Mouse (Mus musculus): ENCODE results near the gene Sqstm1. TPM values are rescaled to one million over a fixed set of nuclear protein-coding genes. Genes with fewer than 3 reads are reported as not detected.

The Sqstm1 gene
- total and polyA plus RNA-seq, 2 experiments = 252 to 254 TPM

GRCm38 (mm10) chr11:50252684-50253265 is 42.1 kb upstream of the Sqstm1 start:
- no peaks in the 10 kb centered on the region for H3K4me1 ChIP-seq (ENCODE audit: control insufficient read depth, insufficient read depth, low read length)
- peaks cover 2% of the 10 kb centered on the region; the same call in 1 of the 2 replicates for H3K36me3 ChIP-seq (ENCODE audit: control insufficient read depth, insufficient read depth, low read length)
- no peaks in the 10 kb centered on the region for H3K79me2 ChIP-seq (ENCODE audit: control insufficient read depth, insufficient read depth, low read length)
- H3K4me3 ChIP-seq (ENCODE audit: insufficient read depth, low read depth, low read length) = no peak overlapping the region
- DNase-seq (ENCODE audit: extremely low read depth, low read depth, low spot score) = no peak
- no peaks in the 10 kb centered on the region for H3K27me3 ChIP-seq (ENCODE audit: control insufficient read depth, insufficient read depth, low read length)
- no peak for TF ChIP-seq POLR2A (IDR thresholded peaks at IDR 0.05; ENCODE audit: extremely low read depth, insufficient read depth, low read length)
- TF ChIP-seq CTCF (IDR thresholded peaks at IDR 0.05; ENCODE audit: low read depth, low read length) = no peak
- 86% methylated on average over 11 of the region's 11 CpGs for WGBS
- no peak overlapping the region for H3K27ac ChIP-seq (replicated peaks; ENCODE audit: insufficient read depth, low read depth, low read length)
- H3K9ac ChIP-seq (ENCODE audit: low read depth, low read length) = no peak overlapping the region

- 71% methylated on average over 3 of the region's 3 CpGs for WGBS
- H3K4me1 ChIP-seq (ENCODE audit: control insufficient read depth, insufficient read depth, low read length) = no peaks in the 10 kb centered on the region
- no peaks in the 10 kb centered on the region for H3K79me2 ChIP-seq (ENCODE audit: control insufficient read depth, insufficient read depth, low read length)
- no peaks in the 10 kb centered on the region for H3K27me3 ChIP-seq (ENCODE audit: control insufficient read depth, insufficient read depth, low read length)
- H3K9ac ChIP-seq (ENCODE audit: low read depth, low read length) = no peak overlapping the region
- no peaks in the 10 kb centered on the region for H3K36me3 ChIP-seq (ENCODE audit: control insufficient read depth, insufficient read depth, low read length)
- H3K4me3 ChIP-seq (ENCODE audit: insufficient read depth, low read depth, low read length) = no peak overlapping the region
- TF ChIP-seq CTCF (IDR thresholded peaks at IDR 0.05; ENCODE audit: low read depth, low read length) (no peak), POLR2A (IDR thresholded peaks at IDR 0.05; ENCODE audit: extremely low read depth, insufficient read depth, low read length) (no peak)
- H3K27ac ChIP-seq (replicated peaks; ENCODE audit: insufficient read depth, low read depth, low read length) = no peak overlapping the region
- DNase-seq (ENCODE audit: extremely low read depth, low read depth, low spot score) = no peak
These were observed 41.5 kb upstream of the Sqstm1 start for GRCm38 (mm10) chr11:50252166-50252565.

DNA sequence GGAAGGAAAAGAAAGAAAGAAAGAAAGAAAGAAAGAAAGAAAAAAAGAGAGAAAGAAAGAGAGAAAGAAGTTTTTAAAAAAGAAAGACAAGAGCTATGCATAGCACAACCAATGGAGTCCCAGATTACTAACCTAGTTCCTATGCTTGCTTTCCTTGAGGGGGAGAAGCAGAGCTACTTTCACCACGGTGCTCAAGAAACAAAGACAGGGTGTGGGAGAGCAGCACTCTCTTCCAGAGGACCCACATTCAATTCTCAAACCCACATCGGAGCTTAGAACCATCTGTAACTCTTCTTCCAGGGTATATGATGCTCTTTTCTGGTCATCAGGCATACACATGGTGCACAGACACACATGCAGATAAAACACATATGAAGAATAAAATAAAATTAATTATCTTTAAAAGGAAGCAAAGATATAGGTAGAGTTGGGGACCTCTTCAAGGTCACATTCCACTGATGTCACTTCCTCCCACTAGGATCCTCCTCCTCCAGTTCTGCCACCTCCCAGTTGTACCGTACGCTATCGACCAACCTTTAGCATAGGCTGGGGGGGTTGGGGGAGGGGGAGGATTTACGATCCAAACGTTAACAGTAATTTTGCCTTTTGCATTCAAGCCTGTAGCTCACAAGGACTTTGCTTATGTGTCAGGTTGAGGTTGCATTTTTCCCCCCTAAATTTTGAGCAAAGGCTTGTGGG is 38.0 kb upstream of the Sqstm1 start:
- H3K27ac ChIP-seq (replicated peaks; ENCODE audit: insufficient read depth, low read depth, low read length) = no peak overlapping the region
- TF ChIP-seq POLR2A (IDR thresholded peaks at IDR 0.05; ENCODE audit: extremely low read depth, insufficient read depth, low read length) (no peak), CTCF (IDR thresholded peaks at IDR 0.05; ENCODE audit: low read depth, low read length) (no peak)
- no peak overlapping the region for H3K9ac ChIP-seq (ENCODE audit: low read depth, low read length)
- H3K79me2 ChIP-seq (ENCODE audit: control insufficient read depth, insufficient read depth, low read length) = no peaks in the 10 kb centered on the region
- WGBS = 80% methylated on average over 7 of the region's 7 CpGs
- H3K36me3 ChIP-seq (ENCODE audit: control insufficient read depth, insufficient read depth, low read length) = no peaks in the 10 kb centered on the region
- no peak for DNase-seq (ENCODE audit: extremely low read depth, low read depth, low spot score)
- no peak overlapping the region for H3K4me3 ChIP-seq (ENCODE audit: insufficient read depth, low read depth, low read length)
- H3K4me1 ChIP-seq (ENCODE audit: control insufficient read depth, insufficient read depth, low read length) = 0 out of 2 replicates have a peak, but pooled peaks cover 2% of the 10 kb centered on the region
- no peaks in the 10 kb centered on the region for H3K27me3 ChIP-seq (ENCODE audit: control insufficient read depth, insufficient read depth, low read length)

DNA sequence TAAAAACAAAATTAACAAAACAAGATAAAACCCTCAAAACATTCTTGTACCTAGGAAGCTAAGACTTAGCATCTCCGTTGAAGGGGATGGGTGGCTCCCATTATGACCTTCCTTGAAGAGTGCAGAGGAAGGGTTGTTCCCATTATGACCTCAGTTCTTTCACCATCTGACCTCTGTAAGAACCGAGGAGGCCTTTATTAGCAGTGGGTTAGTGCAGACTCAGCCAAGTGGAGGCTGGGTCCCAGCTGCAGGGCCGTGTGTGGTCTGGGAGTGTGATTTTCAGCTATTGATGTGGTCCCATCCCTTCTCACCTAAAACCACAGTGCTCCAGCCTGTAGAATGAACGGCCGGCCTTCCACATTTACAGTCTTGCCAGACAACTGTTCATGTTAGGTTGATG is 34.6 kb upstream of the Sqstm1 start:
- H3K36me3 ChIP-seq (ENCODE audit: control insufficient read depth, insufficient read depth, low read length) = no peaks in the 10 kb centered on the region
- no peak overlapping the region for H3K9ac ChIP-seq (ENCODE audit: low read depth, low read length)
- no peak for DNase-seq (ENCODE audit: extremely low read depth, low read depth, low spot score)
- H3K79me2 ChIP-seq (ENCODE audit: control insufficient read depth, insufficient read depth, low read length) = no peaks in the 10 kb centered on the region
- H3K4me1 ChIP-seq (ENCODE audit: control insufficient read depth, insufficient read depth, low read length) = 0 out of 2 replicates have a peak, but pooled peaks cover 2% of the 10 kb centered on the region
- 82% methylated on average over 5 of the region's 5 CpGs for whole genome bisulfite sequencing
- TF ChIP-seq CTCF (IDR thresholded peaks at IDR 0.05; ENCODE audit: low read depth, low read length) (no peak), POLR2A (IDR thresholded peaks at IDR 0.05; ENCODE audit: extremely low read depth, insufficient read depth, low read length) (no peak)
- no peaks in the 10 kb centered on the region for H3K27me3 ChIP-seq (ENCODE audit: control insufficient read depth, insufficient read depth, low read length)
- H3K27ac ChIP-seq (replicated peaks; ENCODE audit: insufficient read depth, low read depth, low read length) = no peak overlapping the region
- H3K4me3 ChIP-seq (ENCODE audit: insufficient read depth, low read depth, low read length) = no peak overlapping the region

- Histone ChIP-seq H3K27ac (replicated peaks; ENCODE audit: insufficient read depth, low read depth, low read length) (no peak overlapping the region), H3K27me3 (ENCODE audit: control insufficient read depth, insufficient read depth, low read length) (no peaks in the 10 kb centered on the region), H3K36me3 (ENCODE audit: control insufficient read depth, insufficient read depth, low read length) (no peaks in the 10 kb centered on the region), H3K79me2 (ENCODE audit: control insufficient read depth, insufficient read depth, low read length) (no peaks in the 10 kb centered on the region), H3K4me3 (ENCODE audit: insufficient read depth, low read depth, low read length) (no peak overlapping the region), H3K4me1 (ENCODE audit: control insufficient read depth, insufficient read depth, low read length) (0 out of 2 replicates have a peak, but pooled peaks cover 2% of the 10 kb centered on the region), H3K9ac (ENCODE audit: low read depth, low read length) (no peak overlapping the region)
- TF ChIP-seq POLR2A (IDR thresholded peaks at IDR 0.05; ENCODE audit: extremely low read depth, insufficient read depth, low read length) (no peak), CTCF (IDR thresholded peaks at IDR 0.05; ENCODE audit: low read depth, low read length) (no peak)
- 72% methylated on average over 6 of the region's 6 CpGs for WGBS
- peak; percentile 33 for DNase-seq (ENCODE audit: extremely low read depth, low read depth, low spot score)
These were observed 33.3 kb upstream of the Sqstm1 start for GRCm38 (mm10) chr11:50243926-50244325.

Data from liver, adult 2 months (tissue).